In genomic region chr14:124191913-124192814, GRCm38 (mm10) we compare ENCODE assay signal across 8 mouse cellular contexts.
DNase-seq lines count a peak whose midpoint lies in the region; ATAC-seq lines count a peak whose summit lies in the region.

No protein-coding gene starts in this region.

- WGBS in lung, embryonic 15.5 days = 3% methylated on average over 42 of the region's 42 CpGs
- WGBS in kidney, embryonic 15.5 days = under 1% methylated on average over 42 of the region's 42 CpGs
- 2% methylated on average over 42 of the region's 42 CpGs for WGBS in limb, embryonic 15.5 days

- ATAC-seq in lung, embryonic 15.5 days (ENCODE audit: borderline replicate concordance, extremely low read depth, low FRiP score, low TSS enrichment) = peak; percentile 52; the same call in 1 of the 2 replicates
- ATAC-seq in frontal cortex, adult (ENCODE audit: low TSS enrichment) = peak; percentile 70
- peak; percentile 64; the same call in 1 of the 2 replicates for ATAC-seq in kidney, embryonic 15.5 days (replicated peaks; ENCODE audit: low FRiP score)
- no peak for ATAC-seq in limb, embryonic 15.5 days (ENCODE audit: insufficient number of reproducible peaks, low FRiP score, low TSS enrichment, low read depth)
- ATAC-seq in monocyte, adult 5-6 weeks (replicated peaks; ENCODE audit: insufficient number of reproducible peaks, low FRiP score, low TSS enrichment, poor library complexity, severe bottlenecking) = no peak

- no peak for DNase-seq in lung, postnatal 36 days
- DNase-seq in cerebellum, adult 9-10 months = peak; percentile 77
- DNase-seq in right cerebral cortex, postnatal 14 days = peak; percentile 65

- H3K9ac ChIP-seq in lung, embryonic 15.5 days = no peak overlapping the region
- H3K9ac ChIP-seq in kidney, embryonic 15.5 days = no peak overlapping the region
- H3K9ac ChIP-seq in limb, embryonic 15.5 days = no peak overlapping the region

- H3K27ac ChIP-seq in lung, embryonic 15.5 days = no peak overlapping the region
- no peak overlapping the region for H3K27ac ChIP-seq in kidney, embryonic 15.5 days
- H3K27ac ChIP-seq in limb, embryonic 15.5 days = no peak overlapping the region

- H3K9me3 ChIP-seq in lung, embryonic 15.5 days = no peaks in the 10 kb centered on the region
- no peaks in the 10 kb centered on the region for H3K9me3 ChIP-seq in kidney, embryonic 15.5 days (replicated peaks)
- no peaks in the 10 kb centered on the region for H3K9me3 ChIP-seq in limb, embryonic 15.5 days

- no peaks in the 10 kb centered on the region for H3K4me1 ChIP-seq in lung, embryonic 15.5 days
- peaks cover 12% of the 10 kb centered on the region for H3K4me1 ChIP-seq in kidney, embryonic 15.5 days
- peaks cover 5% of the 10 kb centered on the region; the same call in 1 of the 2 replicates for H3K4me1 ChIP-seq in limb, embryonic 15.5 days

- H3K27me3 ChIP-seq in lung, embryonic 15.5 days = peaks cover 31% of the 10 kb centered on the region
- H3K27me3 ChIP-seq in kidney, embryonic 15.5 days = peaks cover 41% of the 10 kb centered on the region
- peaks cover 35% of the 10 kb centered on the region for H3K27me3 ChIP-seq in limb, embryonic 15.5 days

- no peak overlapping the region for H3K4me3 ChIP-seq in lung, embryonic 15.5 days
- peak overlapping the region; percentile 33 for H3K4me3 ChIP-seq in kidney, embryonic 15.5 days (replicated peaks)
- peak overlapping the region; percentile 19; the same call in 1 of the 2 replicates for H3K4me3 ChIP-seq in limb, embryonic 15.5 days

- H3K36me3 ChIP-seq in lung, embryonic 15.5 days = no peaks in the 10 kb centered on the region
- no peaks in the 10 kb centered on the region for H3K36me3 ChIP-seq in kidney, embryonic 15.5 days
- H3K36me3 ChIP-seq in limb, embryonic 15.5 days = no peaks in the 10 kb centered on the region

- H3K4me2 ChIP-seq in lung, embryonic 15.5 days = peak overlapping the region; percentile 40
- peak overlapping the region; percentile 57 for H3K4me2 ChIP-seq in kidney, embryonic 15.5 days
- peak overlapping the region; percentile 31; the same call in 1 of the 2 replicates for H3K4me2 ChIP-seq in limb, embryonic 15.5 days

Comparison
In these comparisons a context has a peak if more than half of its experiments do, and no peak if none do; other contexts are left out.
1. ATAC-seq: peak in lung, embryonic 15.5 days (single experiment), frontal cortex, adult (single experiment) and kidney, embryonic 15.5 days (single experiment); none in limb, embryonic 15.5 days (single experiment) and monocyte, adult 5-6 weeks (single experiment).
2. Peak in every context shown above with its lines, with median percentiles within 50 percentile points of each other: H3K4me2 ChIP-seq.